ENCODE assay signal across 14 mouse cellular contexts in genomic region chr11:107372688-107373087, GRCm38 (mm10).
DNase-seq lines count a peak whose midpoint lies in the region; ATAC-seq and TF ChIP-seq lines count a peak whose summit lies in the region.
"Had no signal": no experiment of that assay in that cellular context is flagged by ENCODE, and none has a peak within 500 bp of the region (broad histone marks: within the 10 kb centered on the region; RNA-seq: fewer than 3 reads in every experiment).

No protein-coding gene starts in this region.

- WGBS in forebrain, postnatal 0 days: 15% methylated on average over 7 of the region's 7 CpGs
- WGBS in midbrain, postnatal 0 days: 22% methylated on average over 7 of the region's 7 CpGs
- WGBS in heart, adult 2 months: 90% methylated on average over 7 of the region's 7 CpGs

- no peak overlapping the region for H3K4me3 ChIP-seq in left cerebral cortex, adult 2 months
- no peak overlapping the region for H3K4me3 ChIP-seq in forebrain, postnatal 0 days (ENCODE audit: low read depth, low read length)
- no peak overlapping the region for H3K4me3 ChIP-seq in midbrain, postnatal 0 days (ENCODE audit: low read depth, low read length)
- H3K4me3 ChIP-seq in heart, adult 2 months: no peak overlapping the region
- H3K4me3 ChIP-seq: limb, embryonic 13.5 days had no signal

- no peaks in the 10 kb centered on the region for H3K9me3 ChIP-seq in forebrain, postnatal 0 days (ENCODE audit: low read length)
- no peaks in the 10 kb centered on the region for H3K9me3 ChIP-seq in midbrain, postnatal 0 days (ENCODE audit: low read length)
- H3K9me3 ChIP-seq: limb, embryonic 13.5 days had no signal

- no peak for TF ChIP-seq POLR2A in heart, adult 2 months (IDR thresholded peaks at IDR 0.05; ENCODE audit: insufficient read depth, low read depth, low read length)

- no peaks in the 10 kb centered on the region for H3K27me3 ChIP-seq in forebrain, postnatal 0 days (ENCODE audit: insufficient read depth, low read length)
- no peaks in the 10 kb centered on the region for H3K27me3 ChIP-seq in midbrain, postnatal 0 days (ENCODE audit: insufficient read depth, low read length)
- H3K27me3 ChIP-seq in heart, adult 2 months (ENCODE audit: control insufficient read depth, insufficient read depth, low read length): no peaks in the 10 kb centered on the region
- H3K27me3 ChIP-seq: limb, embryonic 13.5 days had no signal

- TF ChIP-seq EP300 in heart, adult 2 months (IDR thresholded peaks at IDR 0.05; ENCODE audit: insufficient read depth, low read depth, low read length): no peak

- intact Hi-C loops in left cerebral cortex, adult 2 months (cut with DNase I): loop anchor here (5.0 kb wide), 1 partner anchor 55 kb away; no protein-coding TSS in a partner anchor
- intact Hi-C loops in left cerebral cortex, postnatal 4 days (cut with DNase I): no loop called here
- intact Hi-C loops in heart, adult 2 months (cut with DNase I): no loop called here

- peak; percentile 91 for ATAC-seq in forebrain, postnatal 0 days
- no peak for ATAC-seq in midbrain, postnatal 0 days (ENCODE audit: low FRiP score)

- no peak for DNase-seq in left cerebral cortex, adult 2 months (ENCODE audit: extremely low spot score in 1 of 2, low spot score in 2 of 2)
- no peak for DNase-seq in left cerebral cortex, postnatal 4 days
- DNase-seq in brain, adult 2 months (ENCODE audit: low read depth, low spot score): peak; percentile 69
- DNase-seq in forebrain, postnatal 0 days: peak; percentile 60
- DNase-seq in midbrain, postnatal 0 days (ENCODE audit: low spot score): no peak
- no peak for DNase-seq in heart, adult 2 months
- DNase-seq in testis, postnatal 10 days (ENCODE audit: low spot score): no peak
- DNase-seq: cerebellum, adult 9-10 months; gastrocnemius, postnatal 25 days; kidney, postnatal 10 days; lung, postnatal 4 days; thymus, postnatal 4 days had no signal

- H3K79me2 ChIP-seq in heart, adult 2 months (replicated peaks; ENCODE audit: control insufficient read depth, insufficient read depth, low read length): no peaks in the 10 kb centered on the region; the same call in none of the 2 replicates

- no peak for TF ChIP-seq CTCF in left cerebral cortex, adult 2 months (IDR thresholded peaks at IDR 0.05)
- TF ChIP-seq CTCF in forebrain, postnatal 0 days (IDR thresholded peaks at IDR 0.05; ENCODE audit: low read depth): no peak
- no peak for TF ChIP-seq CTCF in midbrain, postnatal 0 days (IDR thresholded peaks at IDR 0.05)
- TF ChIP-seq CTCF in heart, adult 2 months (IDR thresholded peaks at IDR 0.05): no peak

- H3K4me2 ChIP-seq in forebrain, postnatal 0 days (ENCODE audit: low read depth): no peak overlapping the region; the same call in 1 of the 2 replicates
- no peak overlapping the region for H3K4me2 ChIP-seq in midbrain, postnatal 0 days (ENCODE audit: low read depth, low read length, poor library complexity, severe bottlenecking)
- H3K4me2 ChIP-seq: limb, embryonic 13.5 days had no signal

- H3K4me1 ChIP-seq in forebrain, postnatal 0 days (ENCODE audit: insufficient read depth): peaks cover 8% of the 10 kb centered on the region
- H3K4me1 ChIP-seq in midbrain, postnatal 0 days (ENCODE audit: insufficient read depth, low read length): no peaks in the 10 kb centered on the region
- peaks cover 12% of the 10 kb centered on the region for H3K4me1 ChIP-seq in heart, adult 2 months (ENCODE audit: control insufficient read depth, insufficient read depth, low read length)

- H3K27ac ChIP-seq in left cerebral cortex, adult 2 months: peak overlapping the region; percentile 29; the same call in 1 of the 2 replicates
- H3K27ac ChIP-seq in forebrain, postnatal 0 days (ENCODE audit: low read depth, low read length): peak overlapping the region; percentile 62
- peak overlapping the region; percentile 63; the same call in 1 of the 2 replicates for H3K27ac ChIP-seq in midbrain, postnatal 0 days (ENCODE audit: low read depth, low read length)
- no peak overlapping the region for H3K27ac ChIP-seq in heart, adult 2 months
- H3K27ac ChIP-seq: limb, embryonic 13.5 days; stomach, postnatal 0 days had no signal

- H3K9ac ChIP-seq in forebrain, postnatal 0 days: no peak overlapping the region
- 0 out of 2 replicates have a peak overlapping the region, but pooled peaks have one; percentile 24 for H3K9ac ChIP-seq in midbrain, postnatal 0 days (replicated peaks; ENCODE audit: low read length, poor library complexity, severe bottlenecking)
- H3K9ac ChIP-seq in heart, adult 2 months (ENCODE audit: low read depth, low read length): no peak overlapping the region
- H3K9ac ChIP-seq: limb, embryonic 13.5 days had no signal

- H3K36me3 ChIP-seq in forebrain, postnatal 0 days (ENCODE audit: insufficient read depth): no peaks in the 10 kb centered on the region
- no peaks in the 10 kb centered on the region for H3K36me3 ChIP-seq in midbrain, postnatal 0 days (ENCODE audit: insufficient read depth, low read length)
- H3K36me3 ChIP-seq in heart, adult 2 months (ENCODE audit: control insufficient read depth, insufficient read depth, low read length): peaks cover 3% of the 10 kb centered on the region; the same call in 1 of the 2 replicates
- H3K36me3 ChIP-seq: limb, embryonic 13.5 days had no signal

Comparison
In these comparisons a context has a peak if more than half of its experiments do, and no peak if none do; other contexts are left out.
1. DNase-seq: peak in brain, adult 2 months (single experiment) and forebrain, postnatal 0 days (single experiment); none in left cerebral cortex, adult 2 months (0 of 2), left cerebral cortex, postnatal 4 days (single experiment), midbrain, postnatal 0 days (single experiment), heart, adult 2 months (0 of 2) and testis, postnatal 10 days (single experiment).